Mouse (Mus musculus) brain, embryonic 14.5 days (tissue): ENCODE measurements around the gene Mpdu1.

ENCODE experiments used
- CTCF ChIP-seq: fragments of 200-500 bp; IDR thresholded peaks from 2 replicates; pipeline ENCODE4 v1.5.1; 2012; ENCODE audit warnings: inconsistent platforms, mild to moderate bottlenecking, moderate library complexity, borderline replicate concordance; ENCODE audit not compliant: insufficient read depth, insufficient read length; ENCODE audit errors: extremely low read depth
- POLR2A ChIP-seq: fragments of 200-500 bp; IDR thresholded peaks from 2 replicates; pipeline ENCODE4 v1.6.1; 2012; ENCODE audit warnings: mild to moderate bottlenecking, inconsistent platforms, borderline replicate concordance; ENCODE audit not compliant: poor library complexity, insufficient read depth, insufficient read length, severe bottlenecking; ENCODE audit errors: extremely low read depth

DNA sequence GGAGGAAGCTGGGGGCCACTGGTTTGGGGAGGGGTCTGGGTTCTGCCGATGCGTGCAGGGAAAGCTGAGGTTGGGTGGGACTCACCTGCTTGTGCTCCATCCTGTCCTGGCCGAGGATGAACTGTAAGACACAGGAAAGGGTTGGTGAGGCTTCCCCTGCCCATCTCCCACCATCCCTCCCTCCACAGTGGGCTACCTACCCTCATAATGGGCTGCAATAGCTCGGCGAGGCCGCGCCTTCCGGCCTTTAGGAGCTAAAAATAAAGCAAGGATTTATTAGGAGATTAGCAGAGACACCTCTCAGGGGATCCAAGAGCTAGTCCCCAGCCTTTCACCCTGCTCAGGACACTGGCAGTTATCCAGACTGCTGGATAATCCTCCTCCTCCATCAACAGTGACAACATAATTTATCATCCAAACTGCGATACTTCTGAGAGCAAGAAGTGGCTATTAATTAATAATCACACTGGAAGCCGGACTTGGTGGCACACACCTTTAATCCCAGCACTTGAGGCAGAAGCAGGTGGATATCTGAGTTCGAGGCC, 31.1 kb upstream of the Mpdu1 start:
- TF ChIP-seq POLR2A (no peak), CTCF (no peak)
